Mouse (Mus musculus): ENCODE results near the gene Gpat2. TPM values are rescaled to one million over a fixed set of nuclear protein-coding genes. Genes with fewer than 3 reads are reported as not detected.

Gpat2 gene
- polyA plus RNA-seq (2016; fragmentation: Nextera tagmentation; extraction: Ambion mirVana) = 0.10 and 0.29 TPM in 2 replicates

DNA sequence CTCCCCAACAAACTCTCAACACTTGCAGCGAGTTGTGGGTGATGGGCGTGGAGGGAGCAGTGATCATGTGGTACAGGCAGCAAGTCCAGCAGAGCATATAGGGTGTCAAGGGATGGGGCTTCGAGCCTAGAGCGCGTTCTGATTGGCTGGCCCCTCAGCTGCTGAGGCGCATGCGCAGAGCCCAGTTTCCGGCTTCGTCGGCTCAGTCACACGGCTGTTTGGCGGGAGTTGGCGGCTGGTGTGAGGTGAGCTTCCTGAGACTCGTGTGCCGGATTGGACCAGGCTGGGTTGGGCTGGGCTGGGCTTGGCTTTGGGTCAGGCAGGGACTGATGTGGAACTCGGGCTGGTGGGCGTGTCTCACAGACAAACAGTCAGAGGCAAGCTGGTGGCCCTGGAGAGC is at the start of gene Gpat2:
Gpat2 (plus strand) TSS at position 223 of the 400 bp plus-strand sequence.
- 88% methylated on average over 17 of the region's 17 CpGs for WGBS
- no peak for DNase-seq (ENCODE audit: low spot score)
- Histone ChIP-seq H3K27ac (replicated peaks) (no peak within 1 kb of the TSS), H3K27me3 (ENCODE audit: low read depth, poor library complexity, severe bottlenecking) (no peaks in the 10 kb centered on the region), H3K4me3 (no peak within 1 kb of the TSS), H3K36me3 (no peaks in the 10 kb centered on the region), H3K9me3 (replicated peaks) (no peaks in the 10 kb centered on the region), H3K4me1 (no peaks in the 10 kb centered on the region)

DNA sequence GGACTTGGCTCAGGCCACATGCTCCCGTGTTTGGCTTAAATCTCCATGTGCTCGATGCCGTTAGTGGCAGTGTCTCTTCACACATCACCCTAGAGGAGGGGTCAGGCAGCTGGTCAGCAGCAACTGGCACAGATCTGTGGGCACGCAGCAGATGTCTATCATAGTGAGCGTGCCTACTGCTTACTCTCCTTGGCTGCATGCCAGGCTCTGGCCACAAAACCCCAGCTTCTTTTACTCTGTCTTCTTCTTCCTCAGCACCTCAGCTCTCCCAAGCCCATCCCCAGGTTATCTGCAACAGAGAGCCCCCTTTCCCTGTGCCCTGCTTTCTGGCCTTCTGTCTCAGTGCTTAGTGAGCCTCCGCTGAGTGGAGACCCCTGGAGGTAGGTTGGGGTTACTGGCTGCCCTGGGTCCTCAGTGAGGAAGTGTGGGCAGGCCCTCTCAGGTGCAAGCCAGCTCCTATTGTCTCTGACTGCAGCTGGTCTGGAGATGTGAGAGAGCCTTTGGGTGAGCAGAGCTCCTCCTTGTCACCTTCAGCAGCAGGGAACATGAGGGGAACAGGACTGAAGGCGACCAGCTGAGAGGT is 49.1 kb upstream of the Gpat2 start:
- Histone ChIP-seq H3K27me3 (ENCODE audit: low read depth, poor library complexity, severe bottlenecking) (no peaks in the 10 kb centered on the region), H3K36me3 (no peaks in the 10 kb centered on the region), H3K4me3 (no peak overlapping the region), H3K4me1 (peaks cover 25% of the 10 kb centered on the region), H3K27ac (replicated peaks) (0 out of 2 replicates have a peak overlapping the region, but pooled peaks have one; percentile 19), H3K9me3 (replicated peaks) (no peaks in the 10 kb centered on the region)
- WGBS = 55% methylated on average over 7 of the region's 7 CpGs
- DNase-seq (ENCODE audit: low spot score) = no peak

DNA sequence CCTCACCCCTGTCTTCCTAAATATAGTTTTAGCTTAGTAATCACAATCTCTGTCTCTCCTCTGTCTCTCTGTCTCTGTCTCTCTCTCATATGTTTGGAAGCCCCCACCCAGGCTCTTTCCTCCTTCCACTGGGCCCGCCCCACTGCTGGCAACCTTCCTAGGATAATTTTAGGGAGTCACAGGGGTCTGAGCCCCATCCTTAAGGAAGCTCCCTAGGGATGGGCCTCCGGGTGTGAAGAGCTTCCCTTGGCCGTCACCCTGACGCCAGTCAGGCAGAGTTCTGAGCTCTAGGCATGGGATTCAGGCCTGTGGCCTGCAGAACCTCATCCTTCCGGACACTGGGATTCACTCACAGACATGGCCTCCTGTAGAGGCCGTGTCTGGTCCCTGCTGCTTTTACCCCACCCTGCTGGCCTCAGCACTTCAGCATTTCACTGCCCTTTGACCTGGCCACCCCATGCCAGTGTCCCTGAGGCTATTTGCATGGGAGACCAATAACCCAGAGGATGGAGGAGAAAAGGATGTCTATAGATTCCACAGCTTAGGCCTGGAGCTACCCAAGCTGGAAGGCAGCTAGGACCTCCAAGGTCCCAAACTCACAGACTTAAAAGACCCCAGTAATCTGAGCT is 48.5 kb upstream of the Gpat2 start:
- no peak overlapping the region for H3K4me3 ChIP-seq
- DNase-seq (ENCODE audit: low spot score) = no peak
- peaks cover 19% of the 10 kb centered on the region for H3K4me1 ChIP-seq
- H3K9me3 ChIP-seq (replicated peaks) = no peaks in the 10 kb centered on the region
- WGBS = 82% methylated on average over 6 of the region's 6 CpGs
- no peak overlapping the region for H3K27ac ChIP-seq (replicated peaks)
- H3K27me3 ChIP-seq (ENCODE audit: low read depth, poor library complexity, severe bottlenecking) = no peaks in the 10 kb centered on the region
- no peaks in the 10 kb centered on the region for H3K36me3 ChIP-seq

DNA sequence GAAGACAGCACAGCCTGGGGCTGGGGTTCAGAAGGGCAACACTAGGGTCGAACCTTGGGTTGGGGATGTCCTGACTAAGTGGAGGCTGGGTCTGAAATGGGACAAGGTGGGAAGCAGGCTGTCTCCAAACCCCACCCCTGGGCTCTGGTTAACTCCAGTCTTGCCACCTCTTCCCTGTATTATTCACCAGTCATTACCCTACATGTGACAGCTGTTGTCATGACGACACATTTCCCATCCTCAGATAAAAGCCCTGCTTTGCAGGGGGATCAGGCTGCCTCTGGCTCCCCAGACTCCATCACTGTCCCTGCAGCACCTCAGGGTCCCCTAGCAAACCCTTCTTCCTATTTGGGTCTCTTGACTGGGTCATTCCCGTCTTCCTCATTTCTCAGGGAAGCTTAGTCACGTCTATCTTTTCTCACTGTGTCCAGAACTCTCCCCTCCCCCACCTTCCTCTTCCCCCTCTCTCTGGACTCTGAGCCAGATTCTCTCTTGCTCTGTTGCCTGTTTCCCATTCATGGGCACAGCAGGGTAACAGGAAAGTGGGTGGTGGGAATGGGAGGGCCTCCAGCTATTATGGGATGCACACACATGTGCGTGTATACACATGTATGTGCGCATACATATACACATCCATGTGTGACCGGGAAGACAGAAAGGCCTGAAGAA is 46.9 kb upstream of the Gpat2 start:
- Histone ChIP-seq H3K4me1 (peaks cover 17% of the 10 kb centered on the region), H3K27ac (replicated peaks) (peak overlapping the region; percentile 43; the same call in 1 of the 2 replicates), H3K27me3 (ENCODE audit: low read depth, poor library complexity, severe bottlenecking) (no peaks in the 10 kb centered on the region), H3K4me3 (no peak overlapping the region), H3K36me3 (no peaks in the 10 kb centered on the region), H3K9me3 (replicated peaks) (no peaks in the 10 kb centered on the region)
- 70% methylated on average over 7 of the region's 7 CpGs for WGBS
- DNase-seq (ENCODE audit: low spot score) = no peak

DNA sequence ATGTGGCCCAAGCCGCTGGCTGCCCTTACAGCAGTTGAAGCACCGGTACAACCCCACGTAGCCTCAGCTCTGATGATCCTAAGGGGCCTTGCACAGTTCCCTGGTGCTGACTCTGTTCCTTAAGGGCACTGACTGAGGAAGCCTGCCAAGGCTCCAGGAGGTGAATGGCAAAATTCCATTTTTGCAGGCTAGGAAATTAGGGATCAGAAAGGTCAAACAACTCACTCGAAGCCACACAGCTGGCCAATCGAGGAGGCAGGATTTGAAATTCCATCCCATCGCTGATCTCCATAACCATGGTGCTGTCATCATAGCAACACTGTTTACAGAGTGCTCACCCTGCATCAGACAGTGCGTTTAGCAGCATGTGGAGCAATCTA is 46.4 kb upstream of the Gpat2 start:
- peaks cover 17% of the 10 kb centered on the region for H3K4me1 ChIP-seq
- DNase-seq (ENCODE audit: low spot score) = no peak
- peak overlapping the region; percentile 43; the same call in 1 of the 2 replicates for H3K27ac ChIP-seq (replicated peaks)
- no peaks in the 10 kb centered on the region for H3K9me3 ChIP-seq (replicated peaks)
- no peaks in the 10 kb centered on the region for H3K27me3 ChIP-seq (ENCODE audit: low read depth, poor library complexity, severe bottlenecking)
- H3K36me3 ChIP-seq = no peaks in the 10 kb centered on the region
- no peak overlapping the region for H3K4me3 ChIP-seq
- WGBS = 75% methylated on average over 7 of the region's 7 CpGs

DNA sequence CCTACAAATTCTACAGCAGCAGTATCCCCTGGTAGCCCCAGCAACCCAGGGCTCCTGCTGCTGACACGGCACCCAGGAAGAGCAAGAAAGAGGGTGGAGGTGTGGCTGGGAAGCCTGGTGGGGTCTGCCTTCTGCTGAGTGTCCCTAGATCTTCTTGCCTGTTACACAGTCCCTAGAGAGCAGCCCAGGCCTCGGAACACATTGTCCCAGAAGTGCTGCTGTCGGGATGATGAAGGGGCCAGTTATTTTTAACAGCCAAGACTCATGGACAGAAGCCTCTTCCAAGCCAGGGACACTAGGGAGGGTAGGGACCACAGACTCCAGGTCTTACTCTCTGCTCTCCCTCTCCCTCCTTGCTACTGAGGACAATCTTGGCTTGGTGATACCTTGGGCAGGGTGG is 45.7 kb upstream of the Gpat2 start:
- no peak overlapping the region for H3K27ac ChIP-seq (replicated peaks)
- H3K27me3 ChIP-seq (ENCODE audit: low read depth, poor library complexity, severe bottlenecking) = no peaks in the 10 kb centered on the region
- H3K9me3 ChIP-seq (replicated peaks) = no peaks in the 10 kb centered on the region
- no peak for DNase-seq (ENCODE audit: low spot score)
- H3K4me3 ChIP-seq = no peak overlapping the region
- no peaks in the 10 kb centered on the region for H3K36me3 ChIP-seq
- peaks cover 17% of the 10 kb centered on the region for H3K4me1 ChIP-seq
- 73% methylated on average over 3 of the region's 3 CpGs for WGBS

DNA sequence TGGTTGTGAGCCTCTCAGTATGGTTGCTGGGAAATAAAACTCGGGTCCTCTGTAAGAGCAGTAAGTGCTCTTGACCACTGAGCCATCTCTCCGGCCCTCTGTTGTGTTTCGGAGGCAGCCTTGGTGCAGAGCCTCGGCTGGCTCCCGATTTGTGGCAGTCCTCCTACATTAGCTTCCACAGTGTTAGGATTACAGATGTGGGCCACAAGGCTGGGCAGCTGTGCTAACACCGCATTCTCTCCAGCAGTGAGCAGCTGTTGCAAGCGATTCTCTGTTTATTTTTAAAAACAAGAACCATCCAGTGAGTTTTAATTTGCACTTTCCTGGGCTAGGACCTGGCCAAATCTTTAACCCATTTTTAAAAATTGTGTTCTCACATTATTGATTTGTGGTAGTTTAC is 41.1 kb upstream of the Gpat2 start:
- H3K4me1 ChIP-seq = no peaks in the 10 kb centered on the region
- 72% methylated on average over 7 of the region's 7 CpGs for WGBS

DNA sequence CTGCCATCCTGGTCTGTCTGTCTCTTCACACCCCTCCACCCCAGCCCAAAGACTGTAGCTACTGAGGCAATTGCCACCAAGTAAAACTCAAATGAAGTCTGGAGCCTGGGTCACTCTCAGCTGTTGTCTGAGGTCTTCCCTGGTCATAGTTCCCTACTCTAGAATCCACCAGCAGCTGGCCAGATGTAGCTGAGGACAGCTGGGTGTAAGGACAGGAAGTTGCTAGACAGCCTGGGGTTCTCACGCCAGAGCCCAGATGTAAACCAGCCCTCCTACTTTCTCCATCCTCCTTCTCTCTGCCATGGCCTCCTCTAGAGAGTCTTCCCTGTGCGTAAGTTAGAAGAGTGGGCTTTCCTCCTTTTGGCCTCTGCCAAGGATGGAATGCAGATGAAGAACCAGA is 37.5 kb upstream of the Gpat2 start:
- Histone ChIP-seq H3K27me3 (ENCODE audit: low read depth, poor library complexity, severe bottlenecking) (no peaks in the 10 kb centered on the region), H3K27ac (replicated peaks) (no peak overlapping the region), H3K9me3 (replicated peaks) (no peaks in the 10 kb centered on the region), H3K4me3 (no peak overlapping the region), H3K36me3 (no peaks in the 10 kb centered on the region), H3K4me1 (no peaks in the 10 kb centered on the region)
- 75% methylated on average over 2 of the region's 2 CpGs for WGBS
- DNase-seq (ENCODE audit: low spot score) = no peak

More for the DNA sequence above, 41.1 kb upstream of the Gpat2 start:
- no peak for DNase-seq (ENCODE audit: low spot score)
- H3K36me3 ChIP-seq = no peaks in the 10 kb centered on the region
- no peak overlapping the region for H3K27ac ChIP-seq (replicated peaks)
- no peaks in the 10 kb centered on the region for H3K27me3 ChIP-seq (ENCODE audit: low read depth, poor library complexity, severe bottlenecking)
- no peak overlapping the region for H3K4me3 ChIP-seq
- H3K9me3 ChIP-seq (replicated peaks) = no peaks in the 10 kb centered on the region

DNA sequence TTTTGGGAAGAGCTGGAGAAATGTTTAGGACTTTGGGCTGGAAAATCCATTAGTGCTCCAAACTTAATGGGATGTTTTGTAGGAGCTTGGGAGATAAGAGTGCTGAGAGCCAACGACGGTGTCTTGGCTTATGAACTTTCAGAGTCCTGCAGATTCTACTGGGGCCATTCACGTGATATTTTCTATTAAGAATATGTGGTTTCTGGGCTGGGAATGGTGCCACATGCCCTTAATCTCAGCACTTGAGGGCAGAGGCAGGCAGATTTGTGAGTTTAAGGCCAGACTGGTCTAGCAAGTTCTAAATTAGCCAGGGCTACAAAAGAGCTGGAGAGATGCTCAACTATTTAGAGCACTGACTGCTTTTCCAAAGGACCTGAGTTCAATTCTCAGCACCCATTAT is 34.6 kb upstream of the Gpat2 start:
- Histone ChIP-seq H3K4me3 (no peak overlapping the region), H3K36me3 (no peaks in the 10 kb centered on the region), H3K27me3 (ENCODE audit: low read depth, poor library complexity, severe bottlenecking) (no peaks in the 10 kb centered on the region), H3K27ac (replicated peaks) (no peak overlapping the region), H3K4me1 (no peaks in the 10 kb centered on the region), H3K9me3 (replicated peaks) (no peaks in the 10 kb centered on the region)
- WGBS = 89% methylated on average over 3 of the region's 3 CpGs
- DNase-seq (ENCODE audit: low spot score) = no peak

DNA sequence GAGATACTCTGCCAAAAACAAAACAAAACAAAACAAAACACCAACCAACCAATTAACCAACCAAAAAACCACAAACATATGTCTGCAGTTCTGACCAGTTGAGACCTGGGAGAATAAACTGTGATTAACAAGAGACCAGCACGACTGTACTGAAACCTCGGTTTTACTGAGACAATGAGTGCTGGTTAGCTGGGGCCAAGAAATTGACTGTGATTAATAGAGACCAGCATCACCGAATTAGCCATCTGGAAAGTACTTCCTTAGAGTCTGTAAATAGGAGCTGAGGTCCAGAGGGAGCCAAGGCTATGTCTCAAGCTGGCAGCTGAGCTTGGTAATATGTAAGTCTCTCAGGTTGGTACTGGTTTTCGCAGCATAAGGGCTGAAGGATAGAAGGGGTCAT is 34.2 kb upstream of the Gpat2 start:
- H3K36me3 ChIP-seq = no peaks in the 10 kb centered on the region
- H3K27ac ChIP-seq (replicated peaks) = no peak overlapping the region
- no peaks in the 10 kb centered on the region for H3K4me1 ChIP-seq
- no peak overlapping the region for H3K4me3 ChIP-seq
- DNase-seq (ENCODE audit: low spot score) = no peak
- 72% methylated on average over 4 of the region's 4 CpGs for WGBS
- H3K9me3 ChIP-seq (replicated peaks) = no peaks in the 10 kb centered on the region
- H3K27me3 ChIP-seq (ENCODE audit: low read depth, poor library complexity, severe bottlenecking) = no peaks in the 10 kb centered on the region

DNA sequence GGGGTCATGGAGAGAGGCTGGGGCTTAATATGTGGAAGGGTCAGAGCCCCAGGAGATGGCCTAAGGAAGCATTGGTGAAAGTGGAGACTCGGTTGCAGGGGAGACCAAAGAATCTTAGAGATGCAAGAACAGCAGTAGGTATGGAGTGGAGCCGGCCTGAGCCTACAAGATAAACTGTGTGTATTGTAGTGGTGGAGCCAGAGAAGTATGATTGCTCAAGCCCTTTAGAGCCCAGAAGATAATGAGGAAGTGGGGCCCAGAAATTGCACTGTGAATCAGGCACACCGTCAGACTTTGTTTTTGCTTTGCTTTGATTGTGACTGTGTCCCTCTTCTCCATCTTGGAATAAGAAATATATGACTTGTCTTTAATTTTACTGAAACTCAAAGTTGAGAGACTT is 33.7 kb upstream of the Gpat2 start:
- Histone ChIP-seq H3K4me3 (no peak overlapping the region), H3K36me3 (no peaks in the 10 kb centered on the region), H3K4me1 (no peaks in the 10 kb centered on the region), H3K9me3 (replicated peaks) (no peaks in the 10 kb centered on the region), H3K27ac (replicated peaks) (no peak overlapping the region), H3K27me3 (ENCODE audit: low read depth, poor library complexity, severe bottlenecking) (no peaks in the 10 kb centered on the region)
- WGBS = 70% methylated on average over 3 of the region's 3 CpGs
- DNase-seq (ENCODE audit: low spot score) = no peak

DNA sequence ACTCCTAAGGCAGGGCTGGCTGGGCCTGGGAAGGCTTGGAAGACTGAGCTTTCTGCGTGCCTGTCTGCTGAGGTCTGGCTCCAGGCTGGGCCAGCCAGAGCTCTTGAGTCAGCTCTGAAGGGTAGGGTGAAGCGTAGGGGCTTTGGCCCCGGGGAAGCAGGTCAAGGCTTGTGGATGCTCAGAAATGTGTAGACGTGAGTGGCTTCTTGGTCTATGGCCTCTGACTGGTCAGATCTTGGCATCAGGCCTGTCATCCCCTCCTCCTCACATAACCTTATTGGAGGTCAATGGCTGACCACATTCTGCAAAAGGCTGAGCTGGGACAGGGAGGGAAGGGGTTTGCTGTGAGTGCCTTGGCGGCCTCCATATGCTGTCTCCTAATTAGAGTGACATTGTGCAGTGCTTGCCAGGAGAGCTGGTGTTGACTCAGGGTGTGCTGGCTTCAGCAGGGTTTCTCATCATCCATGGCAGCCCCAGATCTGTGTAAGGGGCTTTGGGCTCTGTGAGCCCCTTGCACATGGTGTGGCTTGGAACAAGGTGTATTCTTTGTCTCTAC is 30.3 kb upstream of the Gpat2 start:
- no peaks in the 10 kb centered on the region for H3K9me3 ChIP-seq (replicated peaks)
- no peaks in the 10 kb centered on the region for H3K27me3 ChIP-seq (ENCODE audit: low read depth, poor library complexity, severe bottlenecking)
- H3K4me3 ChIP-seq = no peak overlapping the region
- H3K27ac ChIP-seq (replicated peaks) = no peak overlapping the region
- no peaks in the 10 kb centered on the region for H3K4me1 ChIP-seq
- no peaks in the 10 kb centered on the region for H3K36me3 ChIP-seq
- WGBS = 86% methylated on average over 5 of the region's 5 CpGs
- no peak for DNase-seq (ENCODE audit: low spot score)

DNA sequence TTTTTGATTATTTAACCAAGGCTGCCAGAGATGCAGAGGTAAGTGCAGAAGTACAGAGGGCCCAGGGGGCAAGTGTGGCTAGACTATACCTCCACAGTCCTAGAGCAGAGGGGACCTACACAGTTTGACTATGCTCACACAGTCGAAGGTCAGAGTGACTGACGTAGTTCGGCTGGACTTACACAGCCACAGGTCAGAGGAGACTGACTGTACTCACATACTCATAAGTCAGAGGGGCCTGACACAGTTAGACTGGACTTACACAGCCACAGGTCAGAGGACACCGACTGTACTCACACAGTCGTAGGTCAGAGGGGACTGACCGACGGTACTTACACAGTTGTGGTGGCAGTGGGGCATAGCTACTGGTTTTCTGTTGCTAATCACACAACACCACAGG is 26.3 kb upstream of the Gpat2 start:
- no peak for DNase-seq (ENCODE audit: low spot score)
- WGBS = 86% methylated on average over 7 of the region's 7 CpGs

More for the DNA sequence above, 26.3 kb upstream of the Gpat2 start:
- Histone ChIP-seq H3K4me1 (peaks cover 6% of the 10 kb centered on the region; the same call in 1 of the 2 replicates), H3K9me3 (replicated peaks) (no peaks in the 10 kb centered on the region), H3K27me3 (ENCODE audit: low read depth, poor library complexity, severe bottlenecking) (no peaks in the 10 kb centered on the region), H3K36me3 (no peaks in the 10 kb centered on the region), H3K27ac (replicated peaks) (no peak overlapping the region), H3K4me3 (no peak overlapping the region)
